Mouse (Mus musculus) CH12.LX (cell line): ENCODE results near the gene Yy1.

Experiments used
- JUN ChIP-seq: IDR thresholded peaks from 2 replicates; pipeline ENCODE4 v1.6.1; 2011; ENCODE audit warnings: low read depth, mild to moderate bottlenecking, low read length, improper control_type of control experiment, moderate library complexity; ENCODE audit not compliant: insufficient read depth
- TCF12 ChIP-seq: IDR thresholded peaks from 2 replicates; pipeline ENCODE4 v1.6.1; 2014; ENCODE audit warnings: low read depth, mild to moderate bottlenecking, inconsistent platforms, low read length, improper control_type of control experiment
- ZC3H11A ChIP-seq: IDR thresholded peaks from 2 replicates; pipeline ENCODE4 v1.6.1; 2012; ENCODE audit warnings: low read depth, mild to moderate bottlenecking, inconsistent platforms, low read length, improper control_type of control experiment
- ZMIZ1 ChIP-seq: IDR thresholded peaks from 2 replicates; pipeline ENCODE4 v1.6.1; 2012; ENCODE audit warnings: low read depth, mild to moderate bottlenecking, inconsistent platforms, low read length, improper control_type of control experiment

DNA sequence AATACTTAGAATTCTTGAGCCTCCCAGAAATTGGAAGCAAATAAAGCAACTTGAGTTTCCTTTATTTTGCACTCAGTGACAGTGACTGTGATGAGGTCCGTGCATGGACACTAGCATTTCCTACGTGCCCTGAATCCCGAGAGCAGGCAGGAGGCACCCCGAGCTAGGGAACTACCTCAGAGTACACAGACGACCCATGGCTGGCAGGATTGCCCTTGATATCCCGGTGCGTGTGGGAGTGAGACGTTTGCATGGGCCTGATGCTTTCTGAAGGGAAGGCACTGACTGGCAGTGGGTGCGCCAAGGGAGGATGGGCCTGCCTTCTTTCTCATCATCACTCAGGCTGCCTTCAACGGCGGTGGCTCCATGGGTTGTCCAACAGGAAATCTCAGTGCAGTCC, 23.8 kb downstream of the Yy1 start:
- TF ChIP-seq JUN (no peak), TCF12 (no peak), ZC3H11A (no peak), ZMIZ1 (no peak)
